Mouse (Mus musculus) kidney, embryonic 16.5 days (tissue): ENCODE measurements around the gene Alkbh3. TPM values are rescaled to one million over a fixed set of nuclear protein-coding genes. Genes with fewer than 3 reads are reported as not detected.

ENCODE experiments used
- ATAC-seq: fragments of 200-750 bp; cut with Nextera tagmentation; 2 replicates; pipeline ENCODE4 v1.8.0; 2017; ENCODE audit warnings: moderate TSS enrichment; ENCODE audit not compliant: low FRiP score, low TSS enrichment
- H3K27ac ChIP-seq: fragments of 300-500 bp; sonication (generic); 2 replicates; pipeline ENCODE4 v1.5.1; 2014; ENCODE audit warnings: low read length
- H3K27me3 ChIP-seq: fragments of 300-500 bp; sonication (generic); 2 replicates; pipeline ENCODE4 v1.6.1; 2014; ENCODE audit warnings: low read length, control low read depth, mixed read lengths; ENCODE audit not compliant: insufficient read depth
- H3K36me3 ChIP-seq: fragments of 300-500 bp; sonication (generic); 2 replicates; pipeline ENCODE4 v1.6.1; 2014; ENCODE audit warnings: low read length, control low read depth, mixed read lengths; ENCODE audit not compliant: insufficient read depth
- H3K4me1 ChIP-seq: fragments of 300-500 bp; sonication (generic); 2 replicates; pipeline ENCODE4 v1.6.1; 2014; ENCODE audit warnings: low read length, control low read depth, mixed read lengths; ENCODE audit not compliant: insufficient read depth
- H3K4me2 ChIP-seq: fragments of 300-500 bp; sonication (generic); replicated peaks from 2 replicates; pipeline ENCODE4 v1.6.1; 2014; ENCODE audit warnings: low read depth, low read length
- H3K4me3 ChIP-seq: fragments of 300-500 bp; sonication (generic); 2 replicates; pipeline ENCODE4 v1.5.1; 2014; ENCODE audit warnings: mild to moderate bottlenecking, low read length
- H3K9ac ChIP-seq: fragments of 300-500 bp; sonication (generic); replicated peaks from 2 replicates; pipeline ENCODE4 v1.6.1; 2014; ENCODE audit warnings: low read length
- H3K9me3 ChIP-seq: fragments of 300-500 bp; sonication (generic); 2 replicates; pipeline ENCODE4 v1.6.1; 2016; ENCODE audit warnings: low read length, control low read depth
- whole genome bisulfite sequencing: fragments of 180-500 bp; shearing (Covaris S2); extraction: QIAGEN DNeasy Blood & Tissue Kit; methylation state at CpG from one replicate; pipeline ENCODE4 v1.1.7; 2014; 5-methylcytosine and 5-hydroxymethylcytosine counted together
- polyA plus RNA-seq: library from polyadenylated mRNA; unstranded; fragments of >200 nt; fragmentation: Nextera tagmentation; extraction: Ambion mirVana; gene quantifications from 2 replicates; pipeline ENCODE4 v1.2.1, GENCODE M21; 2015

The Alkbh3 gene
- polyA plus RNA-seq, 1 experiment from 2014 or later: 67.5 TPM

DNA sequence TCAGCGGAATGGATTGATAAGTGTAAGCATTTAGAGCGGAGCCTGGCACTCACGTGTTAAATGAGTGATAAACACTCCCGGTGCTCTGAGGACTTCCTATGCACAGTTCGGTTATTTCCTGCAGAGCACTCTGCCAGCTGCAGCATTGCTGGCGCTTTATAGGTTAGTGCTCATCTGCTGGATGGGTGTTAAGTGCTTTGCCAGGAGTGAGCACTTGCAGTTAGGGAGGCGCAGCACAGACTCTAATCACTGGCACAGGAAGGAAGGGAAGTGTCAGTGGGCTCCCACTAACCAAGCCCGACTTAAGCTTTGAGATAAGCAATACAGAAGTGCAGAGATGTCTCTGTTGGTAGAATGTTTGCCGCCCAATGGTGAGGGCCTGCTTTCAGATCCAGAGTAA lies 72.1 kb downstream of the Alkbh3 start:
- peaks cover 2% of the 10 kb centered on the region; the same call in 1 of the 2 replicates for H3K4me1 ChIP-seq
- no peaks in the 10 kb centered on the region for H3K36me3 ChIP-seq
- no peak overlapping the region for H3K9ac ChIP-seq
- WGBS: 44% methylated on average over 9 of the region's 9 CpGs
- peaks cover 6% of the 10 kb centered on the region for H3K9me3 ChIP-seq
- no peak overlapping the region for H3K4me3 ChIP-seq
- ATAC-seq: no peak
- H3K27me3 ChIP-seq: no peaks in the 10 kb centered on the region
- no peak overlapping the region for H3K27ac ChIP-seq
- H3K4me2 ChIP-seq: no peak overlapping the region

Other genes with a start within 250 kb of the Alkbh3 start
- 126 and 128 TPM in 2 replicates for gene Ext2, start 188.2 kb downstream of the Alkbh3 start, polyA plus RNA-seq
- 9.0 and 9.8 TPM in 2 replicates for gene Accs, start 160.9 kb downstream of the Alkbh3 start, polyA plus RNA-seq
- gene Accsl, start 141.7 kb downstream of the Alkbh3 start, polyA plus RNA-seq: not detected in 2 replicates
- 9.5 and 10.0 TPM in 2 replicates for gene Gm13889, start 53.6 kb downstream of the Alkbh3 start, polyA plus RNA-seq
- not detected in 2 replicates for gene Gm27027, start 14.5 kb downstream of the Alkbh3 start, polyA plus RNA-seq
- 134 and 146 TPM in 2 replicates for gene Hsd17b12, start 147.2 kb upstream of the Alkbh3 start, polyA plus RNA-seq